Mouse (Mus musculus) lung, adult 2 months (tissue): ENCODE results near the gene Ttll8. TPM values are rescaled to one million over a fixed set of nuclear protein-coding genes. Genes with fewer than 3 reads are reported as not detected.
A peak's percentile ranks its signal among the peaks of the same experiment; 100 is the strongest.

Source experiments
- DNase-seq: peaks from one replicate; pipeline ENCODE4 v3.0.0; 2022
- H3K4me1 ChIP-seq: fragments of 200-500 bp; 2 replicates; pipeline ENCODE4 v1.6.1; 2011; ENCODE audit warnings: low read length; ENCODE audit not compliant: control insufficient read depth, insufficient read depth
- H3K4me3 ChIP-seq: fragments of 200-500 bp; replicated peaks from 2 replicates; pipeline ENCODE3; 2011; ENCODE audit warnings: low read depth, mild to moderate bottlenecking, control low read depth, low read length; ENCODE audit errors: extremely low read depth
- CTCF ChIP-seq: fragments of 200-500 bp; IDR thresholded peaks from 2 replicates; pipeline ENCODE4 v1.5.1; 2011; ENCODE audit warnings: mild to moderate bottlenecking, low read length, control low read depth; ENCODE audit not compliant: insufficient read depth
- POLR2A ChIP-seq: fragments of 200-500 bp; IDR thresholded peaks from 2 replicates; pipeline ENCODE4 v1.6.1; 2011; ENCODE audit warnings: low read depth, mild to moderate bottlenecking, control low read depth, low read length, borderline replicate concordance; ENCODE audit errors: extremely low read depth
- WGBS: fragments of 180-500 bp; shearing (Covaris S2); methylation state at CpG from one replicate; pipeline ENCODE4 v1.1.7; 2018; 5-methylcytosine and 5-hydroxymethylcytosine counted together
- polyA plus RNA-seq: library from polyadenylated mRNA; depleted of rRNA; stranded (reverse); fragments of >200 nt; gene quantifications from 2 replicates; pipeline ENCODE4 v1.2.3, GENCODE M21; 2012

The Ttll8 gene
- polyA plus RNA-seq, 1 experiment, result 0.65 TPM

DNA sequence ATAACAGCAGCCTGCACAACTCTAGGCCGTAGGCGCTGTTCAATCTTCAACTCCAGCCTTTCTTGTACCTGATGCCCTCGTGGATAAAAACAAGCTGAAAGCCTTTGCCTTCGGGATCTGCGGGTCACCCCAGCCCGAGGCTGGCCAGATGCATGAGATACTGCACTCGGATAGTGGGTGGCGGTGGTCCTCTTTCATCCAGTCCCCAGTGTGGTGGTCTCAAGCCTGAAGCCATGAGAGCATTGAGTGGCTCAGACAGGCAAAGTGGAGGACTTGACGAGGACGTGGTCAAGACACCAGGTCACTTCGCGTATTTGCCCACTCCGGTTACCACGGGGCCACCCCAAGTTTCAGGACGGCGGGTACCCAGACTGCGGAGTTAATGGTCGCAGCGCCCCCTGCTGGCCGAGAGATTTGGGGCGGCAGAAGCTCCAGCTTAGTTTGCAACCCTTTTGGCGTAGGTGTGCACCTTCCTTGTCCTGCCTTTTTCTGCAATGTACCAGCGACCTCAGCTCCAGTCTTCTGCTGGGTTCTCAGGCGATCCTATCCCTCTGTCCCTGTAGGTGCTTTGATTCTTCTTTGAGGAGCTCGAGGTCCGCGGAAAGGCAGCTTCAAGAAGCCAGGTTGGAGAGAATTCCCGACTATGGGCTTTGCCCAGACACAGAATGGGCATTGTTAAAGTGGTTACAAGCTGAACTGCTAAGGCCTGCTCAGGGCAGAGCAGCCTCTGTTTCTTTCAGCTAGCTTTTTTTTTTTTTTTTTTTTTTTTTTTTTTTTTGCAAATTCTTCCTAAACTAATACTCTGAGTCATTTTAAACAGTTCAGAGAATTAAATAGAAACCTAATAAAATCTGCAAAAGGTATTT lies 77.8 kb downstream of the Ttll8 start:
- 12% methylated on average over 28 of the region's 28 CpGs for WGBS
- no peak for TF ChIP-seq POLR2A
- TF ChIP-seq CTCF, result peak; percentile 69
- Histone ChIP-seq H3K4me1 (no peaks in the 10 kb centered on the region), H3K4me3 (no peak overlapping the region)
- DNase-seq, result peak; percentile 89

DNA sequence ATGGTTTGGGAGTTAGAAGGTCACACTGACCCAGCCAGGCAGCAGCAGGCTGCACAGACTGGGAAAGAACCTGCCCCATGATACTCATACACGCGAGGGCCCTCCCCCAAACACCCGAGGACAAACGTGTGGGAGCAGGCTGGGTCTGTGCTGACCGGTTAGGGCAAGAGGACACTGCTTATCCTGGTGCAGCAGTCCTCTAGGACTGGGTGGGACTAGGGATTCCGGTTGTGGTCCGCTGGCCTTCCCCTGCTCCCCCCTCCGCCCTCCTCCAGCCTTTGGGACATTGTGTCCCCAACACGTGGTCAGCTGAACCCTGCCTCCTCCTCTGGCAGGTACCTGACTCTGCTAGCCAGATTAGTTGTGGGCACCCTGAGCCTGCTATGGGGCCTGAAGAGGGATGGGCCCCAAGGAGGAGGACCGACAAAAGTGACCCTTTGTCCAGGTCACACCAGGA lies 78.6 kb downstream of the Ttll8 start:
- 40% methylated on average over 10 of the region's 10 CpGs for WGBS
- Histone ChIP-seq H3K4me3 (no peak overlapping the region), H3K4me1 (no peaks in the 10 kb centered on the region)
- TF ChIP-seq CTCF (no peak), POLR2A (0 out of 2 replicates have a peak, but pooled peaks have one; percentile 10)
- DNase-seq, result no peak

DNA sequence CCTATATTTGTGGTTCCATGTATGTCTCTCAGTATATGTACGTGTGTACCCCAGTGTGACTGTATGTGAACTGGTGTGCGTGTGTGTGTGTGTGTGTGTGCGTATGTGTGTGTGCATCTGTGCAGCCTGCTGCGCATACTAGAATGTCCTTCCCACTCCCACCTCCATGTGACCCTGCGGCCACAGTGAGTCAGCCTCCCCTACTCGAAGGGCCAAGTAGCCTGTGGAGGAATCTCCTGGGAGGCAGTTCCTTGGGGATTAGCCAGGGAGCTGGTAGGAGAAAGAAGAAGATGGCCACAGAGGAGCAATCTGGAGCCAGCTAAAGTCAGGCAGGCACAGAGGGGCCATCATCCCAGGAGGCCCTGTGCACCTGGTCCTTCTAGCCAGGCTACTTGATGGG lies 79.7 kb downstream of the Ttll8 start:
- Histone ChIP-seq H3K4me1 (no peaks in the 10 kb centered on the region), H3K4me3 (no peak overlapping the region)
- TF ChIP-seq POLR2A, result no peak
- no peak for TF ChIP-seq CTCF
- WGBS, result 80% methylated on average over 6 of the region's 6 CpGs
- DNase-seq, result no peak

DNA sequence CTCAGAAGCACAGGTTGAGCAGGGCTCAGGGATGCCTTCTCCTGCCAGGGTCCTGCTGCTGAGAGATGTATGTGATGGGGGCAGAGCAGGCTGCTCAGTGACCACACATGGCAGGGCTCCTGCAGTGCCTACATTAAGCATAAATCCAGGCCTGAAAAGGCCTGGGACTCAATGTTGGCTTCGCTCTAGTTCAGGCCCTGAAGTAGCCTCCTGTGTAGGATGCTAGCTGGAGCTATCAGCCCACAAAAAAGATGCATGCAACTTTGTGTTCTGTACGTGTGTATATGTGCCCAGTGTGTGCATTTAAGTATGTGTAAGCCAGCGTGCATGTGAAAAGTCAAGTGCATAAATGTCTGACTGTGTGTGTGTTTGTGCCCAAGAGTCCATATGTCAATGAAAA lies 80.2 kb downstream of the Ttll8 start:
- Histone ChIP-seq H3K4me3 (no peak overlapping the region), H3K4me1 (no peaks in the 10 kb centered on the region)
- WGBS, result 98% methylated on average over 3 of the region's 3 CpGs
- TF ChIP-seq POLR2A (no peak), CTCF (no peak)
- no peak for DNase-seq

DNA sequence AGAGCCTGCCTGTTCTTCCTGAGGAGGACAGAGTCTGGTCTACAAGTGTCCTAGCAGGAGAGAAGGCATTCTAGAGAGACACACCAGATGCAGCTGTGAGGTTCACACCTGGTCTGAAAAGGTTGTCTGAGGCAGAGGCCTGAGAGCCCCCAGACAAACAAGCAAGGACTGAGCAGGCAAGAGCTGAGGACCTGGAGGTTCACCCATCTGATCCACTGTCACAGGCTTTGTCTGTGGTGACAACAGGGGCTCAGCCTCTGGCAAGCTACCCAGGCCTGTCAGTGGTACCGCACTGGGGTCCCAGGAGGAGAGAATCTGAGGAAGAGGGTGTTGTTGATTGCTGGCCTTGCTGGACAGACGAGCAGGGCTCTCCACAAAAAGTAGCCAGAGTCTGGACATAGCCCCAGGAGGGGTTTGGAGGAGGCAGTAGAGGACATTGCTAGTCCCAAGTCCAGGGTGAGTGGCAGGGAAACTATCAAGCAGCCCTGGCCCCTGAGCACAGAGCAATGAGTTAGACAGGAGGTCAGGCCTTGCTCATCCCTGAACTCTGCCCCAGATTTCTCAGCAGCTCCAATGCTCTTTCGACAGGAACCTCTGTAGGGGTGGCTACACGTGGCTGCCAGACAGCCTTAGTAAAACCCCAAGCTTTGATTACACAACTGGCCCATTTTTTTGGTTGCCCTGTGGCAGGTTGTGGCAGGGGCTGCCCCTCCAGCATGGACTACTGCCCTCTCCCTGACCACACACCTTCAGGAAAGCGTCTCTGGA lies 83.6 kb downstream of the Ttll8 start:
- Histone ChIP-seq H3K4me1 (peaks cover 22% of the 10 kb centered on the region), H3K4me3 (no peak overlapping the region)
- TF ChIP-seq POLR2A (no peak), CTCF (no peak)
- no peak for DNase-seq
- WGBS, result 76% methylated on average over 5 of the region's 5 CpGs

DNA sequence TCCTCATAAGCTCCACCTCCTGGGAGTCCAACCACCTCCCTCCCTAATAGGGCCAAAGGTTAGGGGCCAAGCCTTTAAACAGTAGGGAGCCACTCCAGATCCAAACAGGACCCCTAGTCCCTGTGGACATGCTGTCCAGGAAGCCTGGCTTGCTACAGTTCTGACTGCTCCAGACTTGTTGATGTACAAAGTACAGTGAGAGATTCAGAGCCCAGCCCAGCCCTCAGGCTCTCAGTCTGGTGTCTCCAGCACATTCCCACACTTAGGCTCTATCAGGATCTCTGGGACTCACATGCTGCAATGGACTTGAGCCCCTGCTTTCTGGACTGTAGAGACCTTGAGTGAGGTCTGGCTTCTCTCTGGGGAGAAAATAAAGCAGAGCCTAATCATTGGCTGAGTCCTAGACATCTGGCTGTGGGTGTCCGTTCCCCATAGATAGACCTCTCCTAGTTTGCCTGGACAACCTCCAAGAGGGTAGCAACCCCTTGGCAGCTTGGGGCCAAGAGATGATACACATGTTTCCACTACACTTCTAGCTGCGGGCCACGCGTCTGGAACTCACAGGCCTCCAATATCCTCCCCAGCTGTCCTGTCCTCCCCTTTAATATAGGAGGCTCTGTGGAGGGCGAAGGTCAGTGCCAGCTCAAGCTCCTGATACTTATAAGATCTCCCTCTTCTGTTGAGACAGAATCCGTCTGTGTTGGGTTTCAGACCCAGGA lies 86.0 kb downstream of the Ttll8 start:
- Histone ChIP-seq H3K4me3 (no peak overlapping the region), H3K4me1 (peaks cover 32% of the 10 kb centered on the region)
- WGBS, result 70% methylated on average over 6 of the region's 6 CpGs
- TF ChIP-seq CTCF (no peak), POLR2A (0 out of 2 replicates have a peak, but pooled peaks have one; percentile 7)
- no peak for DNase-seq

DNA sequence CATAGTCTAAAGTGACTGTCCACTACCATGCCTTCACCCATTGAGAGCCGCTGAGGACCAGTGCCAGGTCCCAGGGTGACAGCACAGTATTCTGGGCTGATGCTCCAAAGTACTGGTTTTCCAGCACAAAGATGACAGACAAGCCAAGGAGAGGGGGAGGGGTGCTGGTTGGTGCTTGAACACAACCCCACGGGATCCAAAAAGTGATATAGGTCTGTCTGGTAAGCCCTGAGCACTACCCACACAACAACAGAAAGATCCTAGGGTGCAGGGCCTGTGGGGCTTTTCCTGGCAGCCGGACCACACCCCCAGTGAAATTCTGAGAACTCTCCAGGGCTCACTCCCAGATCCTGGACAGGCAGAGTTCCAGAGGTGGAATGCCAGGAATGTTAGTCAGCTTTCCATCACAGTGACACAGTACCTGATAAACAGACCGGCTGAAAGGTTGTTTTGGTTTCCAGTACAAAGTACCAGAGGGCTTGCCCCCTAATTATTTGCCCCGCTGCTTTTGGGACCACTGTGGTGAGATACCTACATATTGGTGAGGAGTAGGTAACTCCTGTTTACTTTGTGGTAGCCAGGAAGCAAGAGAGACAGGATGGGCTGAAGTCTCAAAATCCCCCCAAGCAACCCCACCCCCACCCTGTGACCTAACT lies 86.7 kb downstream of the Ttll8 start:
- 16% methylated on average over 5 of the region's 5 CpGs for WGBS
- Histone ChIP-seq H3K4me3 (no peak overlapping the region), H3K4me1 (peaks cover 32% of the 10 kb centered on the region)
- TF ChIP-seq POLR2A (no peak), CTCF (no peak)
- peak; percentile 68 for DNase-seq

DNA sequence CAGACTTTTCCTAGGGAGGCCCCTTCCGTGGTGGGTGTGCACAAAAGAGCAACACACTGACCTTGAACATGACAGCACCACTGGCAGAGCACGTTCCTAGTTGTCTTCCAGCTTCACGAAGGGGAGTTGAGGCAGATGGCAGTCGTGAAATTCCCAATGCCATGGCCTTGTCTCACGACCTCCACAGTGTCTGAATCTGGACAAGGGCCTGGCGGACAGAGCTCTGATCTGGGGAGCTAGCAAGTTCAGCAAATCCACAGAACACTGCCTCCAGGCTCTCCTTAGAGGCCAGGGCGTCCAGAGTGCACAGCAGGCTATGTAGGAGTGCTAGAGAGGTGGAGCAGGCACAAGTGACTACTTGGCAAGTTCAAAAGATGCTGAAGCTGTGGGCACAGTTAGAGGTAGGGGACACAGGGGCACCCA lies 87.3 kb downstream of the Ttll8 start:
- 39% methylated on average over 7 of the region's 7 CpGs for WGBS
- Histone ChIP-seq H3K4me3 (no peak overlapping the region), H3K4me1 (peaks cover 32% of the 10 kb centered on the region)
- TF ChIP-seq CTCF, result no peak
- peak; percentile 41; the same call in 1 of the 2 replicates for TF ChIP-seq POLR2A
- DNase-seq, result peak; percentile 51

DNA sequence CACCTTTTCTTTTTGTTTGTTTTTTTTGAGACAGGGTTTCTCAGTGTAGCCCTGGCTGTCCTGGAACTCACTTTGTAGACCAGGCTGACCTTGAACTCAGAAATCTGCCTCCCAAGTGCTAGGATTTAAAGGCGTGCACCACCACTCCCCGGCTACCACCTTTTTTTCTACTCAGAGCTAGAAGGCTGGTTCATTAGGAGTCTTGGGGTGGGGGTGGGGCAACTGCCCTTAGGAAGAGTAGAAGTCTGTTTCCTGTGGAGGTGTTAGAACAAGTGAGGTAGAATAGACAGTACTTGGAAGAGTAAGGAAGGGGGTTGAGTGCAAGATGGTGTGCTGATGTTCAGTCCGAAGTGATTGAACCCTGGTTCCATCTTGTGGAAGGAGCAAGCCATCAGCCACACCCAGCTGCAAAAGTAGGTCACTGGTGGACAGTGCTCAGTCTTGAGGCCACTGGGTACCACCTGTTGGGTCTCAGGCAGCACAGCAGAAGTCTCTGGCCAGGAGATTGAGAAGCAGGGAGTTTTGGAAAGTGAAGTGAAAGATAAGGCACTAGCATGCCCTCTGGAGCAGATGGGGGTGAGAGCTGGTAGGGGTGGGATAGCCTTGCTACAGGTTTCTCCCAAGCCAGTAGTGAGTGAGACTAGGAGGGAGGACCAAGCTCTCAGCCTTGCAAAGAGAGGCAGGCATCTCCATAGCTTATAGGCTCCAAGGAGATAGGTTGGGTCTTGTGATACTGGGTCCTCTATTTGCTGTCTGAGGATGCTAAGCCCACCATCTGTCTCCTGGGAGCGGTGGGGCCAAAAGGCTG lies 88.1 kb downstream of the Ttll8 start:
- TF ChIP-seq POLR2A (no peak), CTCF (no peak)
- DNase-seq, result no peak
- H3K4me1 ChIP-seq, result peaks cover 38% of the 10 kb centered on the region
- WGBS, result 70% methylated on average over 4 of the region's 4 CpGs
- H3K4me3 ChIP-seq, result no peak overlapping the region
